Mouse (Mus musculus) T-cell, adult 2 months (primary cell): ENCODE results near the gene Syt17.
"Not testable (repeated sequence)": the region's sequence is repeated elsewhere in the genome, so short reads cannot be mapped to it uniquely, and the experiment has no call there.

Experiments
- DNase-seq: peaks from one replicate; pipeline ENCODE4 v3.0.0; 2022; ENCODE audit warnings: low spot score

Syt17 gene

DNA sequence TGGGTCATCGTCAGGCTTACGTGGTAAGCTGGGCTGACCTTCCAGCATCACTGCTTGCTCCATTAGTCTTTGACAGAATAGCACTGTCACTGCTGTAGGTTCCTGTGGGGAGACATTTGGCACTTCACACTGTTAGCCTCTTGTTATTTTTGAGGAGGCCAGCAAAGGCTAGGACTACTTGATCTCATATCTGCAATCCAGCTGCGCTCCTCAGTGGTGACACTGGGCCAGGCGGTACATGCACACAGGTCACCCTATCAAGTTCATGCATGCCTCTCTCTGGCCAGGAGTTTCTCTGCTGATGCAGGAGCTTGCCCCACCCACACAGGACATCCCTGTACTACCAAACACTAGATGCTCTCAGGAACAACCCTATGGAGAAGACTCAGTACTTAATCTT lies 71.4 kb downstream of the Syt17 start:
- DNase-seq, result no peak

DNA sequence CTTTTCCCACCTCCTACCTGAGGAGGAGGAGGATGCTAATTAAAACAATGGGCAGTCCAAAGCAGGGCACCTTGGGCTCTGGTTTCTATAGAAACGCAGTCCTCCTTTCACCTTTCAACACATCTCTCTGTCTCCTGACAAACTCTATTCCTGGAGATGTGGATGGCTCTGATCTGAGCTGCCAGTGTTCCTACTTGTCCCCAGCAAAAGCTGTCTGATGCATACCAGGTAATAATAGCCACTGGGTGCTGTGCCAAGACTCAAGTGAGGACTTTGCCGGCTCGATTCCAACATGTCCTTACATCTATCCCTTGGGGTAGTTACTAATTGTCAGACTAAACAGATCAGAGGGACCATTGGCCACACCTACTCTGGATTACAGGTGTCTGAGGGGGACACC lies 72.7 kb downstream of the Syt17 start:
- no peak for DNase-seq

DNA sequence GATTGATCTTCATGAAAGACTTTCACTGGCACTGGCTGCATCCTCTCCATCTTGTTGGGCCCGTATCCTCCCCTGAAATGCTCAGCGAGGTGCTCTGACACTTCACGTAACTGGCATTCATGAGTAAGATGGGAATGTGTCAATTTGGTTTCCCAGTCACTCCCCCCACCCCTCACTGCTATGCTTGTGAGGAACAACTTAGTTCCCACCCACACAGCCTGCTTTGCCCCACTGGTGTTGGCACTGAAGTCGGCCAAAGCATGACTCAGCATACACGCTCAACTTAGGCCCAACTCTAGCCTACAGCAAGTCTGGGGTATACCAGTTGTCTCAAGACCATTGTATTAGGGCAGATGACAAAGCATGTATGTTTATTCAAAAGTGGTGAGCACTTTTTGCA lies 76.7 kb downstream of the Syt17 start:
- no peak for DNase-seq

DNA sequence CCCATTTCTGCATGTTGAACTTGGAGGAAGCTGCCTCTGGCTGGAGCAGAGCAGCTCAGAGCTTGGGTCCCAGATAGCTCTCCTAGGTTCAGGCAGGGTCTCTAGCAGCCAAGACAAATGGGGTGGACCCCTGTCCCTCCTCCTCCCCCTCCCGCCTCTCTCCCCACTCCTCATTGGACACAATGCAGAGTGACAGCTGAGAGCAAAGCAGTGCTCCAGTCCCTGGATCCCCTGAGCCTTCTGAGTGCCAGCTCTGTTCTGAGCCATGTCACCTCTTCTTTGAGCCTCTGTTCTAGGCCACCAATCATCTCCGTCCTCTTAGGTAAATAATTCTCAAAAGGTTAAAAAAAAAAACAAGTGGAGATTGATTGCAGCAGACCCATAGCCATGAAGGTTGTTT lies 78.3 kb downstream of the Syt17 start:
- DNase-seq, result no peak

DNA sequence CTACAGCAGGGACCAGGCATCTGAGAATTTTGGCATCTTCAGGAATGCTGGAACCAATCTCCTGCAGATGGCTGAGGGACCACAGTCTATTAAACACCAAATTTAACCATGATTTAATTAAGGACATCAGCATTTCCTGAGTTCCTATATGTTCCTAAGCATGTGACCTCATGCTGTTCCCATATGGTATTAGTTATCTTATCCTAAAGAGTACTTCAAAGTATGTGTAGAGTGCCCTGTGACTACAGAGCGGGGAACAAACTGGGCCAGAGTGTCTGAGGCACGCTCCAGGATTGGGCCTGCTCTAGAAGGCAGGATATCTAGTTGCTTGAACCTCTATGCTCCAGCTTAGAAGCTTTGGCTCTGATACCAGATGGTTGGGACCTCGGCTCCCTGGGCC lies 82.1 kb downstream of the Syt17 start:
- DNase-seq, result no peak

DNA sequence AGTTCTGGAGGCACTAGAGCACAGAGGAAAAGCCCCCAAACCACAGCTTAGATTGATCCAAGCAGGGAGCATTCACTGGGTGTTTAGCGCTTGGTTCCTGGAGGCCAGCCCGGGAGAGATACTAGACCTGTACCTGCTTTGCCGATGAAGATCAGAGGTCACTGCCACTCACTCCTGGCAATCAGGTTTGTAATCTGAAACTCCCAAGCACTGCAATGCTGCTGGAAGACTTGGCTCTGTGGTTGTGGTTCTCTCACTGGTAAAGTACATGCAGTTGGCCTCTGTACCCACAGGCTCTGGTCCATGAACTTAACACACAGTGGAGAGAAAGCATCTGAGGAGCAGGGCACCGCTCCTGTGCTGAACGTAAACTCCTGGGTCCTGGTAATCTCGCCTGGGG lies 82.8 kb downstream of the Syt17 start:
- DNase-seq, result no peak

DNA sequence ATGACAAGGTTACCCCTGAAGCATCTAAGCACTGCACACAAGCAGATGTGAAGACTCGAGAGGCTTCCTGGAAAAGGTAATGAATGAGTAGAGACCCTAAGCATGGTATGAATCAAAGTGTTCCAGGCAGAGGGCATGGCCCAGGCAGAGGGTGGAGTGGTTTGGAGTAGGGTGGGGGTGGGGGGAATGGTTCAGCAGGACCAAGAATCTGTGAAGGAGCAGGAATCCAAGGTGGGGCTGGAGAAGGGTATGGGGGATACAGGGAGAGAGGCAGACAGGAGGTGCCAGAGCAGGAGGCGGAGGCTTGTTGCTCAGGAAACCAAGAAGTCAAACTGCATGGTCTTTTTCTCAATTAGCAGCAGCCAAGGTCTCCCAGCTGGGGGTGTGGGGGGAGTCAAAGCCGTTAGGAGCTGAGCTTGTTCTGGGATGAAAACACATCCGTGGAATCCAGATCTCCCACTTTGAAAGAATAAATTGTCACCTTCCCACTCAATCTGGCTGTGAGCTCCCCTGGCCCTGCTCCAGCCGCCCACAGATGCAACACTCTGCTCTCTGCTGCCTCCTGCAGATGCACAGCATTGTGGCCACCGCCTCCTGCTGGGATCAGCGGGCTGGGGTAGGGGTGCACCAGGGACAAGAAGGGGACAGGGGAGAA lies 83.5 kb downstream of the Syt17 start:
- no peak for DNase-seq

DNA sequence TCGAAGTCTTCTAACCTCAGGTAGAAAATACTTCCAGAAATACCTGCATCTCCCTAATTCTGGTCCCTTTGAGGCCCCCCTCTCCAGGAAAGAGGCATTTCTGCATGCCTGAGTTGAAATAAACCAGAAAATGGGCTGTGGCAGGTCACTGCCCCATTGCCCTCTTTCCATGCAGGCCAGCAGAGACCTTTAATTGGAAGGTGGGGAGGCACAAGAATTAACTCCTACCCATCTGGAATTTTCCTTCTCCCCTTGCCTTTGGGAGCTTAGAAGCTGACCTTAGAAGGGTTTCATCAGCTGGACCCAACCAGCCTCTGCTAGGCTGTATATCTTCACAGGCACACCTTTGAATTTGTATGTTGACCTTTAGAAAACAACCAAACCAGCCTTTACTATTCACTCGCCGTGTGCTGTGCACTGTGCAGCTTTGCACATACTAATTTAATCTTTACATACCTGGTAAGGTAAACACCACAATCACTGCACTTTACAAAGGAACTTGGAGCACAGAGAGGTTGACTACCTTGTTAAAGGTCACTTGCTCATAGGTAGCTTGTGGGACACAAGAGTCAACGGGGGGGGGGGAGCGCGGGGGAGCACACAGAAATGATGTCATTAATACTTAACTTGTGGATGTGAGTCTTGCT lies 84.3 kb downstream of the Syt17 start:
- no peak for DNase-seq

DNA sequence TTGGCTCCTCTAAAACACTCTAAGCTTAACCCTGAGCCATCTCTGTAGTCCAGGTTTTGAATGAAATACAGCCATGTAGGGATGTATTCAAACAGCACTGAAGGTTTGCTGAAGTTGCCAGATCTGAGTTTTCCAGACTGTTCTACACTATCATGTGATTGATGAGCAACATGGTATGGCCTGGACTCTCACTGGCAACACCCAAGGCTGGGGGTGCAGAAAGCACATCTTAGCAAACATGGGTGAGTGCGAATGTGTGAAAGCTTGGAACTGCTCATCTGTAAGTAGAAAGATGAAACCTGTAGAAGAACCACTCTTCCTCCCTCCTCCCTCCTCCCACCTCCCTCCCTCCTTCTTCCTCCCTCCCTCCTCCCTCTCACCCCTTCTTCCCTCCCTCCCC lies 85.1 kb downstream of the Syt17 start:
- DNase-seq, result no peak

DNA sequence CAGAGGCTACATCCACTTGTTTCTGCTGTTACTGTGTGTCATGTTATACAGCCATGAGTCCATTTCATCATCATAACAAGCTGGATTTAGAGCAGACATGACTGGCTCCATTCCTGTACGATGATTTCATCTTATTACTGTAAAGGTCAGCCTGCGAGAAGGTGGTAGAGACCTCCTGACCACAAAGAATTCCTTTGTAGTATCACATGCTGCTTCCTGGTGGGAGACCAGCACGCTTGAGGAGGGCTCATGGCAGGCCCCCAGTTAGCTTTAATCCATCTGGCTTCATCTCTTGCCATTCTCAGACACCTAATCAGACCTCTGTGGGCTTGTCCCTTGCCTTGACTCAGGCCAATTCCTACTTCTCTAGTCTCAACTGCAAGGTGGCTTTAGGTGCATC lies 85.8 kb downstream of the Syt17 start:
- no peak for DNase-seq

DNA sequence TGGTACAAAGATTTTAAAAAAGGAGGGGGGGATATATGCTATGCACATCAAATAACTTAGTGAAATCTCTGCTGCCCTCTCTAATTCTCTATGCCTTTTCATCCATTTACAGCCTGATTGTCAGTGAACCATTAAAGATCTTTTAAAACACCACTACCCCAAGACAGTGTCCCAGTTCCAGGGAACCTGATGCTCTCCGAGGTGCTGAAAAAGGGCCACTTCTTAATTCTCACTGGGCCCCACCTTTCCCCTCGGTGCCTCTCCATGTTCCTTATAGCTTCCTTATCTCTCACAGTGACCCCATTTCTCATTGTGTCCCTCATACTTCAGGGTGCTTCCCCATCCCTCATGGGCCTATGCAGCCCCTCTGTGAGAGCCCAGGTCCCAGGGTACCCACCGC lies 89.0 kb downstream of the Syt17 start:
- DNase-seq, result no peak

DNA sequence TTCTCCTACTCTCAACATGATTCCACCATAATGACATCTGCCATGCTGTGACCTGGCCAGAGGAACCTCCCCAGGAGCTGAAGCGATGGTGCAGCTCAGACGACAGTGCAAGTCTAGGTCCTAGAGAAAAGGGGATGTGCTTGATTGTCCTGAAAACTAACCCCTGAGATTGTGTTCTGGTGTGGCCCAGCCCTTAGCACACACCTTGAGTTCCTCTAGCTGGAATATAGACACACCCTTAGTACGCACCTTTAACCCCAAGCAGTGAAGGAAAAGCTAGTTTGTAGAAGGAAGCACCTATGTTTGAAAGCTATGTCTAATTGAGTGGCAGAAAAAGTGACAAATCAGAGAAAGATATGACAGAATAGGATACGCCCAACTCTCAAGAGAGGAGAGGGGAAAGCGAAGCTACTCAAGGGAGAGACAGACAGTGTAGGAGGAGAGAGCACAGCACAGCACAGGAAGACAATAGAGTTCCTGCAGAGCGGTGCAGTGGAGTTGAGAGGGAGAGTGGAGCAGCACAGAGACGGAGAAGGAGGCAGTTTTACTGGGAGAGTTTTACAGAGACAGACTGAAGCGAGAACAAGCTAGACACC lies 91.5 kb downstream of the Syt17 start:
- DNase-seq, result not testable (repeated sequence)

DNA sequence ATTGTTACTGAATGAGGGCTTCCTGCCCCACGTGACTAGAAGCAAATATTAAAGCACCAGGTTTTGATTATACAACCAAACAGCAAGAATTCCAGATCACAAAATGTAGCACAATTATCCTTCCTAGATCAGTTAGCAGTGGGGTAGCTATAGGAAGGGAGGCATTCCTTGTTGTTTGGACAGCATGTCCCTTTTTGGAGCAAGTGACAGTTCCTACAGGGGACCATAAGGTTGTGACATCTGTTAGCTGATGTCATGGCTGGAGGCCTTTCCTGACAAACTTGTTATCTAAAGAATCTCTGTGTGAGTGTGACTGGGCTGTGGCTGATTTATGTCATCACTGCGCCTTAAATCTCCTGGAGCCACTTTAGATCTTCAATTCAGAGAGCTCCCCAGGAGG lies 97.2 kb downstream of the Syt17 start:
- DNase-seq, result no peak

DNA sequence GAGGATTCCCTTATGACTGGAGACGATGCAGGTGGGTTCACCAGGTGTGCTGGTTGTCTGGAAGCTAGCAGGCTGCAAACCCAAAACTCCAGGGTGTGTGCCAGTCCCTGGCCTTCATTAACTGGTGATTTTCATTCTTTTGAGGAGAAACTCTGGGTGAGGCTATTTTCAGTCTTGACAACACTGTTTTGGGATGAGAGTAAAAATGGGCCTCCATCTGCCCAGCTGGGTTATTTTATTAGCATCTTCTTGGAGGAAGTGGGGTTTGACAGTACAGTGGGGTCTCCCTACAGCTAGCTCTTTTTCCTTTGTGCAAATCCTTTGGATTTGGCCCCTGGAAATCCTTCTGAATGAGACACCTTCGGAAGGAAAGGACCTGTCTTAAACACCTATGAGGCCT lies 101.1 kb downstream of the Syt17 start:
- no peak for DNase-seq

DNA sequence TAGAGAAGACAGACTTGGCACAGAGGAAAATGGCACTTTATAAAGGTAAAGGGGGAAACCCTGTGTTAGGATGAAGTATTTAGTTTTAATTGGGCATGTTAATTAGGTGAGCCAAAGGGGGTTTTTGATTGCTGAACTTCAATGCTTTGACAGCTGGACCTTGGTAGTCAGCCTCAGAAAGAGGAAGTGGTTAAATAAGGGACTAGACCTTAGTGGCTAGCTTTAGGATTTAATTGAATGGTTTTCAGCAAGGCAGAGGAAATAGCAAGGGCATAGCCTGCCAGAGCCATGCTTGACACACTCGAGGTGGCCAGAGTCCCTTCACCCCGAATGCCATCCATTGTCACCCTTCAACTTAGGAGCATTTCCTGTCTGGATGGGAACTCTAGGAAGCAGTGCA lies 101.6 kb downstream of the Syt17 start:
- DNase-seq, result no peak

DNA sequence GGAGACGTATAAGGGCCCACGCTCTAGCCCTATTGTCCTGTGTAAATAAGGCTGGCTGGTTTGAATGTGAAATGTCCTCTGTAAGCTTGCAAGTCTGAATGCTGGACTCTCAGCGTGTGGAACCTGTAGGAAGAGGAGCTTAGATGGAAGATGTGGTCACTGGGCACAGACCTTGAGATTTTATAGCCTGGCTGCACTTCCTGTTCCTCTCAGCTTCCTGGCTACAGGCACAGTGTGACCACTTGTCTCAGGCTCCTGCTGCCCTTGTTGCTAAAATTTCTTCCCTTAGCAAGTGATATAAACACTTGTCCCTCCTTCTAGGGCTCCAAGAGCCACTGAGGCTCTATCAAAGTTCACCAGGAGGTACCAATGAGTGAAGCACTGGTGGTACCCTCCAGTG lies 102.6 kb downstream of the Syt17 start:
- no peak for DNase-seq

DNA sequence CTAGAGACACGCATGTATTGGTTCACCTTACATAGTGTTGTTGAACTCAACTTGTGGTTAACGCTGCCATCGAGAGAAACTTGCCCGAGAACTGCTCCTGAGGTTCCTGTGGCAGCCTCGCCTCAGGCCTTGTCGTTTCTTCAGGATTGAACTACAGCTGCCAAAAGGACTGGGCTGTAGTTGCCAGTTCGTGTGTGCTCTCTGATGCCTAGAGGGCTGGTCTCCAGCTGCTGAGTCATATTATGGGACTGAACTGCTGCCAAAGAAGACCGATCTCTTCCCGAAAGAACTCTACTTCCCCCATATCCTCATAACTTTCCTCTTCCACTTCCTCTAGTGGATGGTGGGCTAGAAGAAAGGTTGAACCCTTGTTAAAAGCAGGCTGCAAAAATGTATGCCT lies 103.3 kb downstream of the Syt17 start:
- DNase-seq, result no peak
